Mouse (Mus musculus): Measurements from ENCODE around the gene N4bp1.

Gene N4bp1

DNA sequence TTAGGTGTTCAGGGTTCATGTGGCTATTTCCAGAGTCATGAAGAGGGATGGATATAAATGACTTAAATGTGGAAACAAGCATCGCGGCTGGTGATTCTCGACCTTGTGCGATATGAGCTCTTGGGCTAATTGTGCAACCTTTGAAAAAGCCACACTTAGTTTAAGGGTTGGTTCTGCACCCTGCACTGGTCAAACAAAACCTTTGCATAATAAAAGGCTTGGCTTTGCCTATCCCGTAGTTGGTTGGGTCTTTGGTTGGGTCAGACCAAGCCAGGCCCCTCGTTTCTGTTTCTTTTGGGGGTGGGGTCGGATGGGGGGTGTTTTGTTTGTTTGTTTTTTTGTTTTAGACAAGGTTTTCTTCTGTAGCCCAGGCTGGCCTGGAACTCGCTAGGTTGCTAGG lies 17.6 kb upstream of the N4bp1 start:
- in situ Hi-C loops (cut with MboI, MseI), result loop anchor here in 1 of 2 experiments (10.0 to 25.0 kb wide), 2 partner anchors 158 to 315 kb away; partner anchors contain the start of genes Abcc12, Gm10638 and Siah1a

DNA sequence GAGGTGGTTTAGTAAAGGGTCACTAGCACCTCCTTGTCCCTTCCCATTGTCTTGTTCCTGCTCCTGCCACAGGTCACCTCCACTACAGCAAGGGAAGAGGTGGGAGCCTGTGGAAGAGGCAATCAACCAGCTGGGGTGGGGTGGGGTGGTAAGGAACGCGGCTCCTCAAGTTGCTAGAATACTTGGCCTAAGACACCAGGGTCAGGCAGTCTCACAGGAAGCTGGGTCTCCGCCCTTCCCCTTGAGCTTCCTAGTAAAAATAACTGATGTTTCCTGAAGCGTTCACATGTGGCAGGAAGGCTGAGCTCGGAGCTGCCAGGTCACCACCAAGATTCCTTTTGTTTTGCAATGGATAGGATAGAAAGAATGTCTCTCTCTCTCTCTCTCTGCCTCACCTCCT lies 16.9 kb upstream of the N4bp1 start:
- in situ Hi-C loops (cut with MboI, MseI), result loop anchor here in 1 of 2 experiments (10.0 to 25.0 kb wide), 2 partner anchors 157 to 315 kb away; partner anchors contain the start of genes Abcc12, Gm10638 and Siah1a

DNA sequence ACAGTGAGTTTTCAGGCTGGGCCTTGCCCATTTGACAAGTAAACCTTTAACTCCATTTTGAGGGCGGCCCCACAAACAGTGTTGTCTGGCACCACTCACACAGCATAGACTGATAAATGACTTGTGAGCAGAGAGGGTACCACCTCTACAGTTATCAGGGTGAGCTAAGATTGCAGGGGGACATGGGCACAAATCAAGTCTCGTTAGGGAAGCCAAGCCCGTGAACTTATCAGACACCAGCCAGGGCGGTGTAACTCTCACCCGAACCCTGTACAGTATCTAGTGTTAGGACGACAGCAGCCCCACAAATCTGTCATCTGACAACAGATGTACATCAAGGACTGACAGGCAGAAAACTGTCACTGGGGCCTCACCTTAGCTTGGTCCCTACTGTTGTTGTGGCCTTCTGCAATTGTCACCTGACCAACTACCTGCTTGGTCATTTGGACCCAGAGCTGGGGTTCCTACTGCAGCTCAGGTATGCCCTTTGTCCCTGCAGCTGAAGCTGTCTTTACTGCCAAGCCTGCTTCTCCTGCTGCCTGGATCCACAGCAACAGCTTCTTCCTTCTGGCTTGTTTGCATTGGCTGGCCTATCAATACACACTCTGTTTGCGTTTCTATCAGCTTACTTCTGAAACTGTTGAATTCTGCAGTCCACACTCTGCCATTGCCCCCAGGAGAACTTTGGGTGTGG lies 12.8 kb upstream of the N4bp1 start:
- in situ Hi-C loops (cut with MboI, MseI), result no loop called here

DNA sequence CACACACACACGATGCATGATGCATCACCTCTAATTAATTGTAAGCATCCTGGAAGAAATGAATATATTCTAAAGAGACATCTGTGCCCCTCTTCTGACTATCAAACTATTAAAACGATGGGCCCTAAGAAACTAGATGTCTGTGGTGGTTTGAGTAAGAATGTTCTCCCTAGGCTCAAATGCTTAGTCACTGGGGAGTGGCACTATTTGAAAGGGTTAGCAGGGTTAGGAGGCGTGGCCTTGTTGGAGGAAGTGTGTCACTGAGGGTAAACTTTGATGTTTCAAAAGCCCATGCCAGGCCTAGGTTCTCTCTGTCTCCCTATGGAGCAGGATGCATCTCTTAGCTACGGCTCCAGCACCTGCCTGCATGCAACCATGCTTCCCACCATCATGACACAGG lies 10.3 kb upstream of the N4bp1 start:
- in situ Hi-C loops (cut with MboI, MseI), result no loop called here

DNA sequence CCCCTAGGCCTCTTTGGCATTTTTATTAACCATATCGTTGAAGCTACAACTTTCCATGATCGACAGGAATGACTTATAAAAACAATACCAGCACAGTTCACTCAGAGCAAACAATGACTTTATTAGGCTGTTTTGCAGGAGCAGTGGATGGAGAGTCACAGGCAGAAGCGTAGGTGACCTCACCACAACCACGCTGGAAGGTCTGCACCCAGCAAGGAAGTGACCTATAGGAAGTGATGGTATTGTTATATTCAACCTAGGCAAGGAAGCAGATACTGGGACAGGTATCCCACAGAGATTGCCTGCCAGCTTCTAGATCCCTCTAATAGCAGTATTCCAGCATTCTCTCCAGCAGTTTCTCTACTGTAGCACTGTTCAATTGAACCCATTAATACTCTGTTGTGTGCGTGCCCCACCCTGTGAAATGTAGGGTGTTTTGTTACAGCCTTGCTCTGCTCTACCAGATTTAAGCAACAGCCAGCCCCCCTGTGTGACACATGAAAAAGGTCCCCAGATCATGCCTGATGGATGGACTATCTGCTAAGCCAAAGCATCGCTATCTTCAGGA lies 9.2 kb upstream of the N4bp1 start:
- in situ Hi-C loops (cut with MboI, MseI), result loop anchor here in 1 of 2 experiments (5.0 kb wide), 1 partner anchor 82 kb away; no protein-coding TSS in a partner anchor

DNA sequence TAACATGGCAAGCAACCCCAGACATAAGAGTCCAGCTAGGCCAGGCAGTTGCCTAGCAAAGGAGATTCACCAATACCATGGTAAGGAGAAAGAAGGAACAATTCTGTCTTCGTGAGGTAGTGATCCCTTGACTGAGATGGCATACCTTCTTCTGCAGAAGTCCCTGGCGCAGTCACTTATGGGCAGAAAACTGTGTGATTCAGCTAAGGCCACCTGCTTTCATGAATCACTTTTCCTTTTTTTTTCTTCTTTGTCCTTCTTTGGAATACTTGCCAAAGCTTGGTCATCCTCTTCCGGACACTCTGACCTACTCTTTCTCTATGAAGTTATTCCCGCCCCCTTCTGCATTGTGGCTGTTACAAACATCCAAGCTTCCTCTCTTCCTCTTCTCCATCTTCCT lies 8.5 kb upstream of the N4bp1 start:
- in situ Hi-C loops (cut with MboI, MseI), result loop anchor here in 1 of 2 experiments (5.0 kb wide), 1 partner anchor 81 kb away; no protein-coding TSS in a partner anchor

DNA sequence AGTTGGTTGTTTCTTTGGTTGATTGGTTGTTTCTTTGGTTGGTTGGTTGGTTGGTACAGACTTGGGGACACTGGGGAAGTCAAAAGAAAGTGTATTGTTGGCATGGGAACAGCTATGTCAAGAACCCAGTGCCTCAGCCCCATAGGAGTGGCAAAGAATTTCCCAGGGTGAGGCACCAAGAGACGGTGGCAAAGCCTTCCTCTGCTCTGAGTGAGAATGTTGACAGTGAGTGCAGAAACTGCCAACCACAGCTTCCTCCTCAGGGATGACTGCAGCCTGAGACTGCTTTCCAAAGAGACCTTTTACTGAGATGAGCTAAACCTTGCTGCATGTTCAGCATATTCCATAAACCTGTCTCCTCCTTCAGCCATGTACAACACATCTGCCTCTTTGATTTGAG lies 6.5 kb upstream of the N4bp1 start:
- in situ Hi-C loops (cut with MboI, MseI), result loop anchor here in 1 of 2 experiments (5.0 kb wide), 1 partner anchor 79 kb away; no protein-coding TSS in a partner anchor

DNA sequence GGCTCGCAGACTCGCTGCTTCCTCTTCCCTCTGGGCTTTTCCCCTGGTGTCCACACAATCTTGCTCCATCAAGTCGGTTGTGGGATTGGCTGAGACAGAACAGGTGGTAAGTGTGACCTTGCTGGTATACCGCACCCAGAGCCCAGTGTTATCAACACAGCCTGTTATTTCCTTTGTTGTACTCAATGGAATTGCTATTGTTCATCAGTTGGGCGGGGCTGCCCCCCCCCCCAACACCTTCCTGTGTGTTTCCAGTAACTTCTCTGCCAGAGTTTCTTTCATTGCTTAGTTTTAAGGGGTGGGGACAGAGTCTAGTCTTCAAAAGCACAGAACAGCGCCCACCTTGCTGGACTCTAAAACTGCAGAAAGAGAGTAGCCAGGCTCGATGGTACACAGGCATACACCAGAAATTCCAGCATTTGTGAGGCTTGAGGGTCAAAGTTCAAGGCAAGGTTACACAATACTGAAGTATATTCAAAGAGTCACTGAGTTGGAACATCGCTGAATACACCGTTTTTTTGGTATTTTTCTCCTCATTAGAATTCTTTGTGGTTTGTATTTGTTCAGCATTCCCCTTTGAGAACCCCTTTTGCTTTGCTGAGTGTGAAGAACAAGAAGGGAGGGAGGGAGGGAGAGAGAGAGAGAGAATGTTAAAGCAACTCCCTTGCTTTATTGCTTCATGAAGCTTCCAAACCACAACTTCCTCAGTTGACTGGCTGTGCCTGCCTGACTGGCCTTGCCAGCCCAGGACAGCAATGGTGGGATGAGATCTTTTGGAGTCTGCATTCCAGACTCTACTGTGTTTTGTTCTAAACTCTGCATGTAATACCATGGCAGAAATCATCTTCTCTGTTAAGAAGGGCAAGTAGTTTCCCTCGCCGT lies 3.2 kb upstream of the N4bp1 start:
- in situ Hi-C loops (cut with MboI, MseI), result loop anchor here (5.0 kb wide), 2 partner anchors 46 to 266 kb away; partner anchors contain the start of gene Lonp2 (in 1 of the 2)

DNA sequence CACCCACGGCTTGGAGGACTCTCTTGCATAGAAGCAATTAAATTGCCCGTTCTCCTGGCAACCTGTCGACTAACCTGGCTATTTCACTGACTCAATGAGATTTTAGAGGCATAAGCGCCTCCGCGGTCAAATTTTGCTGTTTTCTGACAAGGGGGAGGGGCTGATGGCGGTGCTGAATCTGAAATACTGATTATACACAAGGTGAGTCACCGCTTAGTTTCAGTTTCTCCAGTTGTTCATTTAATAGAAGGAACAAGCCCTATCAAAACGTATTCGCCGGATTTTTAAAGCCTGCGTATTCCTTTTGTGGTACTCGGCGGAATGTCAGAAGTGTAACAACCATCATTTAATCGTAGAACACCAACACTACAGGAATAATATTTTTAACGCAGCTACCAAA lies 991 bp downstream of the N4bp1 start:
- in situ Hi-C loops (cut with MboI, MseI), result no loop called here

DNA sequence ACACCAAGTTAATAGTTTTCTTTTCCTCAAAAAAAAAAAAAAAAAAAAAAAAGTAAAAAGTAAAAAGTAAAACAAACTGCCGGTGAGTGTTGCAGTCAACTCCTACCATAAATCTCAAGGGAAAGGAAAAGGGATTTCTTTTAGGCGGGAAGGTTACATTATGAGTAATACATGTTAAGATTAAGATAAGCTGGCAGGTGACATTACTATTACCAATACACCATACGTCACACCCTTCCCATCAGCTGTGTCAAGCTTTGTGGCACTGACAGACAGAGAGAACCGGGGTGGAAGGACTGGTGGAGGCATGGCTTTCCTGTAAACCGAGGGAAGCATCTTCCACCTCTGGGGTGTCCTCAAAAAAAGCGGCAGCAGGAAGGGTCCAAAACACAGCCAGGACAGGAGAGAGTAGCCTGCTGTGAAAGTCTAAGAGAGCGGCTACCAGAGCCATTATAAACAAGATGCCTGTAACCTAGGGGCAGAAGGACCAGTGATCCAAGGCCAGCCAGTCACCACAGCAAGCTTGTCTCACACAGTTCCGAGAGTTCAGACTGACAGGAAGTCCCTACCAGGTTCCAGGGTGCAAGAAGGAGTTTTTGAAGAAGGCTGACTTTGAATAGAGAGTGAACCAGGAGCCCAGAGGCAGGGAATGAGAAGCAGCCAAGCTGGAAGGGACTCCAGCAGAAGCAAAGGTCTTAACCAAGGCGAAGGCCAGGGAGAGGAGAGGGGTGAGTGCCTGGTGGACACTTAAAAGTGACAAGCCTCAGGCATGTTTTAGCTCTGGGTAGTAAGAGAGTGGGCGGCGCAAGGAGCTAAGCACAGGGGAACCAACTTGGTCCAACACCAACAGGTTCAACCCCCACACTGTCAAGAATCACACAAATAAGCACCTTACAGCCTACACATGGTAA lies 2.2 kb downstream of the N4bp1 start:
- in situ Hi-C loops (cut with MboI, MseI), result no loop called here

DNA sequence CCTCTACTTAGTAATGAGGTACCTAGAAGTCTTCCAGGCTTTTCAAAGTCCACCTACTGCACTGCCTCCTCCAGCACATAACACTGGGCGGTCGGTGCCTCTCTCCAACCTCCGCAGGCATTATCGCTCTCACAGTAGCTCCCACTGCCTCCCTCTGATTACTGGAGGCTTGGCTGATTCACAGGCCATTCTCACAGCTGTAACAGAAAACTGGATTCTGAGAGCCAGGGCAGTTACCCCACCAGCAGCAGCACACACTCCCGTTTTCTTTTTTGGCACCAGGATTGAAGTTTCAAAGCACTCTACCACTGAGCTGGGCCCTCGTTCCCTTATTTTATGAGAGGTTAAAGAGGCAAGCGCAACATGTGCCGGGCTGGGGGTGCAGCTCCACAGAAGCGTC lies 3.1 kb downstream of the N4bp1 start:
- in situ Hi-C loops (cut with MboI, MseI), result no loop called here

DNA sequence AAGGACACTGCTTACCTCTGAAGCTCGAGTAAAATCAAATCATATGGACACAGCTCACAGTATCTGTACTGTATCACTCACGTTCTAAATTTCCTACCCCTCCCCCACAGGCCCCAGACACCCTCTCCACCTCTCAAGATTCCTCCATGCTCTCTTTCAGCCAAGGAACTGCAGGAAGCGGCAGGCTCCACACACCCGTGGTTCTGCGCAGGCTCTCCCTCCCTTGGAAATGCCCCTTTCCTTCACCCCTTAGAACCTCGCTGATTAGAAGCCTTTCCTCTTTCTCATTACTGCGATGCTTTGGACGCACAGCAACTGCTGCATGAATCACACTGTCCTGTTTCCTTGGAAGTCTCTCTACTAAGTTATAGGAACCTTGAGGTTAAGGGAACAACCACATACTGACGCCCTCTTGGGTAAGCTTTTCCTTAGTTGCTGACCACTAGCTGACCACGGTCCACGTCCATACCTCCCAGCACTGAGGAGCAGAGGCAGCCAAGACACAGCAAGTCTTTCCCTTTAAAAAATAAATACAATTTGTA lies 3.9 kb downstream of the N4bp1 start:
- in situ Hi-C loops (cut with MboI, MseI), result no loop called here

DNA sequence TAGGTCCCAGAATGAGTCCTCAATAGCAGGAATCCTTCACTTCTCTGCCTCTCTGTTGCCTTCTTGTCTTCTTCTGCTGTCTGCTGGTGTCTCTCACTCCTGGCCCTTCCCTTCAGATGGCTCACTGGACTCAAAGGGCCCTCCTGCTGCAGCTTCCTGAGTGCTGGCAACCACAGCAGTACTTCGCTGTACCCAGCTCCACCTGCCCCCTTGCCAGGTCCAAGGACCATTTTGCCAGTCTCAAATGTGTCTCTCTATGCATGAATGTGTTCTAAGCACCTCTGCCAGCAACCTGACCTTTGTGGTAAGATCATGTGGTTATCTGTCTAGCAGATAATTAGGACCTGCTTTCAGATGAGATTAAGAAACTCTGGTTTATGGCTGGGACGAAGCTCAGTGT lies 8.2 kb downstream of the N4bp1 start:
- in situ Hi-C loops (cut with MboI, MseI), result loop anchor here in 1 of 2 experiments (10.0 kb wide), 1 partner anchor 1338 kb away; no protein-coding TSS in a partner anchor

DNA sequence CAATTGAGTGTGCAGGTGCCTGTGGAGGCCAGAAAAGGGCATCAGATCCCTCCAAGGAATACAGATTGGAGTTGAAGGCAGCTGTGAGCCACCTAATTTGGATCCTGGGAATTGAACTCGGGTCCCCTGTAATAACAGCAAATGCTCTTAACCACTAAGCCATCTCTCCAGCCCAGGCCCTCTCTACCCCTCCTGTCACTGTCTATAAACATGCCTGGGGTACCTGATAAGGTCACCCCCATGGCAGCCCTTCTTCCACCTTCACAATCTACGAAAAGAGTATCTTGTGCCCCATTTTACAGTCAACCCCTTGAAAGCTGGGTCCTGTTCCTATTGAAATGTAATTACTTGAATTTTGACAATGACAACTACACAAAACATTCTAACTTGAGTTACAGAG lies 11.0 kb downstream of the N4bp1 start:
- in situ Hi-C loops (cut with MboI, MseI), result loop anchor here in 1 of 2 experiments (10.0 to 25.0 kb wide), 2 partner anchors 1341 to 1763 kb away; partner anchors contain the start of genes Nod2 and Snx20

DNA sequence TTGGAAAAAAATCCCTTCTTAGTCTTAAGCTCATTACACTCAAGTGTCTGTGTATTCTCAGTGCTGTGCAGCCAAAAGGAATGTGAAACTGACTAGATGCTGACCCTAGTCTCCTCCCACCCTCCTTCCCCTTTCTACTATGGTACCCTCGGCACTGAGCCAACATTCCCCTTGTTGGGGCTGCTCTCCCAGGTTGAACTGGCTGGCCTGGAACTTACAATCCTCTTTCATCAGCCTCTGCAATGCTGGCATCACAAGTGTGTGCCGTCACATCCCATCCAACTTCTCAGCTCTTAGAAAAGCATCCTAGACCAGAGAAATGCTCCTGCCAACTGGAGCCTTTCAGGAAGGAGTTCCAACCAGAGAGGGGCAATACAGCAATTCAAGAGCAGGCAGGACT lies 11.9 kb downstream of the N4bp1 start:
- in situ Hi-C loops (cut with MboI, MseI), result loop anchor here in 1 of 2 experiments (10.0 to 25.0 kb wide), 2 partner anchors 1342 to 1764 kb away; partner anchors contain the start of genes Nod2 and Snx20

DNA sequence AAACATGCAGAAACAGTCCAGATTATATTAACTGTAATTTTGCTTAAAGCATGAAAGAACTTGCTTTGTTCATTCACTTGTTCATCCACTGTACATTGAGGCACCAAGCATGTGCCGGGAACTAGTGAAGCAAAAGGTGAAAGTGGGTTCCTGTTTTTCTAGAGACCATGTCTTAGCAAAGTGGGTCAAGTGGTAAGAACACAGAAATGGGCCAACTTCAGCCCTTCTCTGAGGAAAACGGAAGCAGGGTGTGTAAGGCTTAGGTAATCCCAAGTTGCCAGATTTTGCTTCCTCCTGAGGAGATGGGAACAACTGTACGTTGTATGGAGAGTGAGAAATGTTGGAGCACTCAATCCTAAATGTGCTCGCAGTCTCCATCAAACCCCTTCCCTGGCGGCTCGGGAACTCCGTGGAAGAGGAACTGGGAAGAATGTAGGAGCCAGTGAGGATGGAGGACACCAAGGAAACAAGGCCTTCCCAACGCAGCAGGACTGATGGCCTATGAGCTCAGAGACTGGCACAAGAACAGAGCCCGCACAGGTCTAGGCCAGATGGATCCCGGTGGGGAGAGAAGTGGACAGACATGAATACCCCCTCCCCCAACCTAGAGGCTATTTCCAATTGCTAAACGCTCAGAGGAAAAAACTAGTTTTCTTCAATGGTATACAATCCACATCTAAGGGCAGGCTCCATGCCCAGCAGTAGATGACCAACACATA lies 12.8 kb downstream of the N4bp1 start:
- in situ Hi-C loops (cut with MboI, MseI), result loop anchor here in 1 of 2 experiments (10.0 to 25.0 kb wide), 2 partner anchors 1343 to 1765 kb away; partner anchors contain the start of genes Nod2 and Snx20

DNA sequence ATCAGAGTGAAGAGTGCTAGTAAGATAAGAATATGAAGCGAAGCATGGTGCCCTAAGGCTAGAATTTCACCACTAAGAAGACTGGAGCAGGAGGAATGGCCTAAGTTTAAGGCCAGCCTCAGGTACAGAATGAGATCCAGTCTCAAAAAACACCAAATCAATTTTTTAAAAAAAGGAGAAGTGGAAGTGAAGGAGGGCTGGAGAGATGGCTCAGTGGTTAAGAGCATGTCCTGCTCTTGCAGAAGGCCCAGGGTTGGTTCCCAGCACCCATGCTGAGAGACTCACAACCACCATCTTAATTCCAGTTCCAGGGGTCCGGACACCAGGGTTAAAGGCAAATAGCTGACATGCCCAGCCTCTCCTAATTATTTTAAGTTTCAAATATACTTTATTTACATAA lies 13.6 kb downstream of the N4bp1 start:
- in situ Hi-C loops (cut with MboI, MseI), result loop anchor here in 1 of 2 experiments (10.0 to 25.0 kb wide), 2 partner anchors 1343 to 1766 kb away; partner anchors contain the start of genes Nod2 and Snx20

DNA sequence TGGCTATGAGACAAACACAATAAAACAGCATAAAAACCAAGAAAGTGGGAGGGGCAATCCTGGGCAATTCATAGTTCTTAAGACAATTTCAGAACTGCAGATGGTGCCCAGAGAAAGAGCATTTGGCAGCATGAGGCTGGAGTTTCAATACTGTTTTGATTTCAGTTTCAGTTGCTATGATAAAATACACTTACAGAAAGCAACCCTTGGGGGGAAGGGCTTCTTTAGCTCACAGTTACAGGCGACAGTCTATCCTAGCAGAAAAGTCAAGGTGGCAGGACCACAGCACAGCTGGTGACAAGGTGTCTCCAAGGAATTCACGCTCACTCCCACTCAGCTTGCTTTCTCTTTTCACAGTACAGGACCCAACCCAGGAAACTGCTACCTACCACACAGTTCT lies 14.3 kb downstream of the N4bp1 start:
- in situ Hi-C loops (cut with MboI, MseI), result loop anchor here in 1 of 2 experiments (10.0 to 25.0 kb wide), 2 partner anchors 1344 to 1767 kb away; partner anchors contain the start of genes Nod2 and Snx20

DNA sequence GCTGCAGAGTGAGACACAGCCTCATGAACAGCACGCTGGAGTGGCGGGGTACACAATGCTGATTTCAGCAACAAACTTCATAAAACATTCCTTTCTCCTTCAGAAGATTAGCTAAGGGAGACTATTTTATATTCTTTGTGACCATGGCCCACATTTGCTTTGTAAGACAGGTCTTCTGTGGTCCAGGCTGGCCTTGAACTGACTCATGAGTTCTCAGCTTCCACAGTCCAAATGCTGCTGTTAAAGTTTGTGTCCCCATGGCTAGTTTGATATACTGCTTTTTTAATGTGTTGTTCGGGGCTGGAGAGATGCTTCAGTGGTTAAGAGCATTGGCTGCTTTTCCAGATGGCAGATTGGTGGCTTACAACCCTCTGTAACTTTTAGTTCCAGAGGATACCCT lies 17.0 kb downstream of the N4bp1 start:
- in situ Hi-C loops (cut with MboI, MseI), result loop anchor here in 1 of 2 experiments (25.0 kb wide), 1 partner anchor 1769 kb away; the partner anchor contains the start of genes Nod2 and Snx20
